Mouse (Mus musculus) intestine, embryonic 15.5 days (tissue): Measurements from ENCODE around the gene Mapk11. TPM values are rescaled to one million over a fixed set of nuclear protein-coding genes. Genes with fewer than 3 reads are reported as not detected.

ENCODE experiments used
- ATAC-seq: fragments of 200-750 bp; cut with Nextera tagmentation; 2 replicates; pipeline ENCODE4 v1.8.0; 2017; ENCODE audit warnings: moderate TSS enrichment, moderate library complexity
- H3K27ac ChIP-seq: fragments of 300-500 bp; sonication (generic); 2 replicates; pipeline ENCODE4 v1.5.1; 2015; ENCODE audit warnings: mild to moderate bottlenecking, inconsistent platforms
- H3K27me3 ChIP-seq: fragments of 300-500 bp; sonication (generic); replicated peaks from 2 replicates; pipeline ENCODE4 v1.6.1; 2015; ENCODE audit warnings: inconsistent platforms
- H3K36me3 ChIP-seq: fragments of 300-500 bp; sonication (generic); 2 replicates; pipeline ENCODE4 v1.6.1; 2015; ENCODE audit warnings: inconsistent platforms
- H3K4me1 ChIP-seq: fragments of 300-500 bp; sonication (generic); replicated peaks from 2 replicates; pipeline ENCODE4 v1.6.1; 2015; ENCODE audit warnings: inconsistent platforms
- H3K4me2 ChIP-seq: fragments of 300-500 bp; sonication (generic); replicated peaks from 2 replicates; pipeline ENCODE4 v1.6.1; 2015; ENCODE audit warnings: mild to moderate bottlenecking, inconsistent platforms
- H3K4me3 ChIP-seq: fragments of 300-500 bp; sonication (generic); replicated peaks from 2 replicates; pipeline ENCODE4 v1.5.1; 2015; ENCODE audit warnings: inconsistent platforms
- H3K9ac ChIP-seq: fragments of 300-500 bp; sonication (generic); 2 replicates; pipeline ENCODE4 v1.6.1; 2015; ENCODE audit warnings: inconsistent platforms
- H3K9me3 ChIP-seq: fragments of 300-500 bp; sonication (generic); 2 replicates; pipeline ENCODE4 v1.6.1; 2016; ENCODE audit warnings: inconsistent platforms
- WGBS: fragments of 180-500 bp; shearing (Covaris S2); methylation state at CpG from one replicate; pipeline ENCODE4 v1.1.7; 2015; 5-methylcytosine and 5-hydroxymethylcytosine counted together
- polyA plus RNA-seq: library from polyadenylated mRNA; unstranded; fragments of >200 nt; fragmentation: Nextera tagmentation; extraction: Ambion mirVana; gene quantifications from 2 replicates; pipeline ENCODE4 v1.2.1, GENCODE M21; 2015

Mapk11 gene
- polyA plus RNA-seq, 1 experiment from 2014 or later, result 6.0 TPM

- Histone ChIP-seq H3K36me3 (no peaks in the 10 kb centered on the region), H3K27me3 (peaks cover 59% of the 10 kb centered on the region), H3K4me2 (no peak overlapping the region), H3K9me3 (no peaks in the 10 kb centered on the region), H3K9ac (no peak overlapping the region), H3K27ac (no peak overlapping the region), H3K4me1 (peaks cover 29% of the 10 kb centered on the region), H3K4me3 (no peak overlapping the region)
- WGBS, result 21% methylated on average over 10 of the region's 10 CpGs
- no peak for ATAC-seq
Observed at GRCm38 (mm10) chr15:89147456-89147855, 2.0 kb downstream of the Mapk11 start.

GRCm38 (mm10) chr15:89147024-89147423, 2.4 kb downstream of the Mapk11 start:
- Histone ChIP-seq H3K4me3 (peak overlapping the region; percentile 30), H3K27ac (no peak overlapping the region), H3K36me3 (no peaks in the 10 kb centered on the region), H3K9me3 (no peaks in the 10 kb centered on the region), H3K27me3 (peaks cover 59% of the 10 kb centered on the region), H3K4me1 (peaks cover 29% of the 10 kb centered on the region), H3K9ac (no peak overlapping the region), H3K4me2 (peak overlapping the region; percentile 67)
- 7% methylated on average over 16 of the region's 16 CpGs for WGBS
- ATAC-seq, result no peak

- peak overlapping the region; percentile 30 for H3K4me3 ChIP-seq
- peak; percentile 45 for ATAC-seq
- WGBS, result under 1% methylated on average over 27 of the region's 27 CpGs
- H3K27me3 ChIP-seq, result peaks cover 61% of the 10 kb centered on the region
- H3K36me3 ChIP-seq, result no peaks in the 10 kb centered on the region
- H3K27ac ChIP-seq, result no peak overlapping the region
- no peak overlapping the region for H3K9ac ChIP-seq
- peaks cover 31% of the 10 kb centered on the region for H3K4me1 ChIP-seq
- H3K4me2 ChIP-seq, result peak overlapping the region; percentile 67
- H3K9me3 ChIP-seq, result no peaks in the 10 kb centered on the region
Observed at GRCm38 (mm10) chr15:89146537-89146936, 2.9 kb downstream of the Mapk11 start.

- H3K27me3 ChIP-seq, result peaks cover 67% of the 10 kb centered on the region
- H3K4me1 ChIP-seq, result peaks cover 33% of the 10 kb centered on the region
- no peak overlapping the region for H3K9ac ChIP-seq
Observed at GRCm38 (mm10) chr15:89145813-89146350, 3.5 kb downstream of the Mapk11 start.

GRCm38 (mm10) chr15:89144965-89145364, 4.5 kb downstream of the Mapk11 start:
- H3K9me3 ChIP-seq, result no peaks in the 10 kb centered on the region
- H3K9ac ChIP-seq, result no peak overlapping the region
- no peaks in the 10 kb centered on the region for H3K36me3 ChIP-seq
- H3K4me3 ChIP-seq, result no peak overlapping the region
- H3K27me3 ChIP-seq, result peaks cover 71% of the 10 kb centered on the region
- peaks cover 38% of the 10 kb centered on the region for H3K4me1 ChIP-seq
- 81% methylated on average over 11 of the region's 11 CpGs for WGBS
- H3K27ac ChIP-seq, result no peak overlapping the region
- no peak overlapping the region for H3K4me2 ChIP-seq
- no peak for ATAC-seq

More at GRCm38 (mm10) chr15:89145813-89146350, 3.5 kb downstream of the Mapk11 start:
- H3K27ac ChIP-seq, result no peak overlapping the region
- no peaks in the 10 kb centered on the region for H3K9me3 ChIP-seq
- H3K4me2 ChIP-seq, result peak overlapping the region; percentile 67; the same call in 1 of the 2 replicates
- no peak for ATAC-seq
- 0 out of 2 replicates have a peak overlapping the region, but pooled peaks have one; percentile 30 for H3K4me3 ChIP-seq
- H3K36me3 ChIP-seq, result no peaks in the 10 kb centered on the region
- WGBS, result 69% methylated on average over 24 of the region's 24 CpGs

- Histone ChIP-seq H3K4me2 (no peak overlapping the region), H3K4me3 (no peak overlapping the region), H3K9me3 (no peaks in the 10 kb centered on the region), H3K27me3 (peaks cover 61% of the 10 kb centered on the region), H3K9ac (no peak overlapping the region), H3K4me1 (peaks cover 31% of the 10 kb centered on the region), H3K27ac (no peak overlapping the region), H3K36me3 (no peaks in the 10 kb centered on the region)
- ATAC-seq, result no peak
- WGBS, result 75% methylated on average over 2 of the region's 2 CpGs
Observed at GRCm38 (mm10) chr15:89143134-89143533, 6.3 kb downstream of the Mapk11 start.

GRCm38 (mm10) chr15:89141905-89142304, 7.5 kb downstream of the Mapk11 start:
- H3K4me2 ChIP-seq, result no peak overlapping the region
- H3K27me3 ChIP-seq, result peaks cover 56% of the 10 kb centered on the region
- 51% methylated on average over 4 of the region's 4 CpGs for WGBS
- no peaks in the 10 kb centered on the region for H3K9me3 ChIP-seq
- H3K36me3 ChIP-seq, result no peaks in the 10 kb centered on the region
- H3K4me1 ChIP-seq, result peaks cover 25% of the 10 kb centered on the region
- no peak overlapping the region for H3K4me3 ChIP-seq
- no peak for ATAC-seq
- no peak overlapping the region for H3K9ac ChIP-seq
- H3K27ac ChIP-seq, result no peak overlapping the region

GRCm38 (mm10) chr15:89141443-89141842, 8.0 kb downstream of the Mapk11 start:
- Histone ChIP-seq H3K9ac (no peak overlapping the region), H3K4me3 (no peak overlapping the region), H3K27ac (no peak overlapping the region), H3K27me3 (peaks cover 52% of the 10 kb centered on the region), H3K9me3 (no peaks in the 10 kb centered on the region), H3K4me1 (peaks cover 20% of the 10 kb centered on the region), H3K36me3 (no peaks in the 10 kb centered on the region), H3K4me2 (no peak overlapping the region)
- no peak for ATAC-seq
- WGBS, result 25% methylated on average over 5 of the region's 5 CpGs

GRCm38 (mm10) chr15:89140659-89141252, 8.7 kb downstream of the Mapk11 start, which contains the start of gene Mapk12:
Gene Mapk12, minus strand, starts transcription at chr15:89140703.
- WGBS, result 1% methylated on average over 21 of the region's 21 CpGs
- H3K4me1 ChIP-seq, result peaks cover 18% of the 10 kb centered on the region
- H3K36me3 ChIP-seq, result no peaks in the 10 kb centered on the region
- H3K27me3 ChIP-seq, result peaks cover 46% of the 10 kb centered on the region
- no peaks in the 10 kb centered on the region for H3K9me3 ChIP-seq
- no peak within 1 kb of the TSS for H3K27ac ChIP-seq
- H3K4me2 ChIP-seq, result peak within 1 kb of the TSS; percentile 89
- peak; percentile 63 for ATAC-seq
- H3K9ac ChIP-seq, result peak within 1 kb of the TSS; percentile 35
- H3K4me3 ChIP-seq, result peak within 1 kb of the TSS; percentile 43

- WGBS, result under 1% methylated on average over 53 of the region's 53 CpGs
- Histone ChIP-seq H3K27me3 (peaks cover 39% of the 10 kb centered on the region), H3K4me1 (peaks cover 18% of the 10 kb centered on the region), H3K36me3 (no peaks in the 10 kb centered on the region), H3K4me2 (peak overlapping the region; percentile 89), H3K4me3 (peak overlapping the region; percentile 43), H3K27ac (no peak overlapping the region), H3K9ac (peak overlapping the region; percentile 35), H3K9me3 (no peaks in the 10 kb centered on the region)
- ATAC-seq, result peak; percentile 60
Observed at GRCm38 (mm10) chr15:89140048-89140658, 9.3 kb downstream of the Mapk11 start.

- 88% methylated on average over 6 of the region's 6 CpGs for WGBS
- H3K27me3 ChIP-seq, result peaks cover 28% of the 10 kb centered on the region
- no peak overlapping the region for H3K9ac ChIP-seq
- H3K4me1 ChIP-seq, result peaks cover 18% of the 10 kb centered on the region
- no peaks in the 10 kb centered on the region for H3K9me3 ChIP-seq
- H3K4me3 ChIP-seq, result no peak overlapping the region
- H3K4me2 ChIP-seq, result no peak overlapping the region
- H3K27ac ChIP-seq, result no peak overlapping the region
- H3K36me3 ChIP-seq, result no peaks in the 10 kb centered on the region
- no peak for ATAC-seq
Observed at GRCm38 (mm10) chr15:89138531-89138930, 10.9 kb downstream of the Mapk11 start.

- H3K27ac ChIP-seq, result no peak overlapping the region
- peaks cover 18% of the 10 kb centered on the region for H3K4me1 ChIP-seq
- H3K9ac ChIP-seq, result no peak overlapping the region
- WGBS, result 83% methylated on average over 7 of the region's 7 CpGs
- ATAC-seq, result no peak
- no peak overlapping the region for H3K4me2 ChIP-seq
- no peaks in the 10 kb centered on the region for H3K36me3 ChIP-seq
- H3K4me3 ChIP-seq, result no peak overlapping the region
- no peaks in the 10 kb centered on the region for H3K9me3 ChIP-seq
- H3K27me3 ChIP-seq, result peaks cover 28% of the 10 kb centered on the region
Observed at GRCm38 (mm10) chr15:89138046-89138405, 11.4 kb downstream of the Mapk11 start.
